Mouse (Mus musculus): ENCODE results near the gene Zfp444.
"Not testable (repeated sequence)": the region's sequence is repeated elsewhere in the genome, so short reads cannot be mapped to it uniquely, and the experiment has no call there.

The Zfp444 gene

GRCm38 (mm10) chr7:6161541-6161940 is 10.5 kb upstream of the Zfp444 start:
- no peak for DNase-seq (ENCODE audit: low spot score in 2 of 2)

GRCm38 (mm10) chr7:6162172-6162571 is 9.9 kb upstream of the Zfp444 start:
- DNase-seq (ENCODE audit: low spot score in 2 of 2): no peak

- no peak for DNase-seq (ENCODE audit: low spot score in 2 of 2)
Measured at GRCm38 (mm10) chr7:6164671-6165070, 7.4 kb upstream of the Zfp444 start.

- peak in 1 of 2 experiments; percentile 48 for DNase-seq (ENCODE audit: low spot score in 2 of 2)
Measured at GRCm38 (mm10) chr7:6169403-6169802, 2.6 kb upstream of the Zfp444 start.

GRCm38 (mm10) chr7:6170391-6170790 is 1.6 kb upstream of the Zfp444 start:
- no peak for DNase-seq (ENCODE audit: low spot score in 2 of 2)

GRCm38 (mm10) chr7:6170871-6171270 is 1.2 kb upstream of the Zfp444 start:
- no peak for DNase-seq (ENCODE audit: low spot score in 2 of 2)

- DNase-seq (ENCODE audit: low spot score in 2 of 2): peak; percentile 63 to 64
Measured at GRCm38 (mm10) chr7:6171444-6172005, 501 bp upstream of the Zfp444 start.

- DNase-seq (ENCODE audit: low spot score in 2 of 2): no peak
Measured at GRCm38 (mm10) chr7:6172674-6173244, 733 bp downstream of the Zfp444 start.

GRCm38 (mm10) chr7:6173872-6174271 is 1.8 kb downstream of the Zfp444 start:
- DNase-seq (ENCODE audit: low spot score in 2 of 2): no peak

- not testable (repeated sequence) for DNase-seq (ENCODE audit: low spot score in 2 of 2)
Measured at GRCm38 (mm10) chr7:6174365-6174987, 2.5 kb downstream of the Zfp444 start.

- no peak for DNase-seq (ENCODE audit: low spot score in 2 of 2)
Measured at GRCm38 (mm10) chr7:6179013-6179412, 7.0 kb downstream of the Zfp444 start.

GRCm38 (mm10) chr7:6182882-6183281 is 10.9 kb downstream of the Zfp444 start:
- DNase-seq (ENCODE audit: low spot score in 2 of 2): no peak

- DNase-seq (ENCODE audit: low spot score in 2 of 2): no peak
Measured at GRCm38 (mm10) chr7:6183802-6184201, 11.8 kb downstream of the Zfp444 start.

- no peak for DNase-seq (ENCODE audit: low spot score in 2 of 2)
Measured at GRCm38 (mm10) chr7:6184521-6184920, 12.5 kb downstream of the Zfp444 start.

GRCm38 (mm10) chr7:6185391-6185790 is 13.4 kb downstream of the Zfp444 start:
- DNase-seq (ENCODE audit: low spot score in 2 of 2): no peak

- DNase-seq (ENCODE audit: low spot score in 2 of 2): no peak
Measured at GRCm38 (mm10) chr7:6186176-6186575, 14.2 kb downstream of the Zfp444 start.

GRCm38 (mm10) chr7:6186756-6187155 is 14.7 kb downstream of the Zfp444 start:
- no peak for DNase-seq (ENCODE audit: low spot score in 2 of 2)

- no peak for DNase-seq (ENCODE audit: low spot score in 2 of 2)
Measured at GRCm38 (mm10) chr7:6189542-6189941, 17.5 kb downstream of the Zfp444 start.

GRCm38 (mm10) chr7:6191376-6191775 is 19.4 kb downstream of the Zfp444 start:
- DNase-seq (ENCODE audit: low spot score in 2 of 2): peak; percentile 57 to 75

GRCm38 (mm10) chr7:6194129-6194528 is 22.1 kb downstream of the Zfp444 start:
- DNase-seq (ENCODE audit: low spot score in 2 of 2): peak; percentile 24 to 33

GRCm38 (mm10) chr7:6195777-6196176 is 23.8 kb downstream of the Zfp444 start:
- DNase-seq (ENCODE audit: low spot score in 2 of 2): no peak

GRCm38 (mm10) chr7:6196790-6197189 is 24.8 kb downstream of the Zfp444 start, which contains the start of gene Galp:
Galp (plus strand) TSS chr7:6197090.
- no peak for DNase-seq (ENCODE audit: low spot score in 2 of 2)

GRCm38 (mm10) chr7:6204200-6204599 is 32.2 kb downstream of the Zfp444 start:
- DNase-seq (ENCODE audit: low spot score in 2 of 2): no peak

All from urinary bladder, postnatal 36 days (tissue).